Mouse (Mus musculus) layer of hippocampus, adult 8-10 months (tissue): ENCODE measurements around the gene Med12. TPM values are rescaled to one million over a fixed set of nuclear protein-coding genes. Genes with fewer than 3 reads are reported as not detected.
A peak's percentile ranks its signal among the peaks of the same experiment; 100 is the strongest.

Experiments
- DNase-seq, 2 experiments: peaks; one replicate each; pipeline ENCODE4 v3.0.0; 2022; ENCODE audit warnings: low spot score in 2 of 2
- total RNA-seq, 4 experiments: library from RNA; stranded (reverse); gene quantifications; 2 replicates each; pipeline ENCODE4 v1.2.4; 2022

Med12 gene
- total RNA-seq = 10 to 100 TPM; 28.1 to 37.8 (median 33.4) TPM

- peak; percentile 75 to 77 for DNase-seq
Observed at GRCm38 (mm10) chrX:101273875-101274738, at the start of gene Med12. TSS of gene Med12 (plus strand) at chrX:101274030.

- DNase-seq = no peak
Observed at GRCm38 (mm10) chrX:101245011-101245410, 28.8 kb upstream of the Med12 start.

- peak; percentile 82 to 83 for DNase-seq
Observed at GRCm38 (mm10) chrX:101253952-101254729, 19.7 kb upstream of the Med12 start, which contains the start of gene Foxo4. TSS of gene Foxo4 (plus strand) at chrX:101254528.

DNA sequence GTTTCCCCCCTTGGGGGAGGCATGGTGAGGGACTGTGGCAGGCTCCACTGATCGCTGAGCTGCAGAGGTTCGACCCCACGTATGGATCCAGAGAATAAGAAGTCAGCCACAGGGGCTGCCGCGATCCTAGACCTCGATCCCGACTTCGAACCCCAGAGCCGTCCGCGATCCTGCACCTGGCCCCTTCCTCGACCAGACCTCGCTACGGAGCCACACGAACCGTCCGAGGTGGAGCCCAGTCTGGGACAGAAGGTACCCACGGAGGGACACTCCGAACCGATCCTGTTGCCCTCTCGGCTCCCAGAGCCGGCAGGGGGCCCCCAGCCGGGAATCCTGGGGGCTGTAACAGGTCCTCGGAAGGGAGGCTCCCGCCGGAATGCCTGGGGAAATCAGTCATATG, 19.1 kb upstream of the Med12 start:
- DNase-seq = no peak

DNA sequence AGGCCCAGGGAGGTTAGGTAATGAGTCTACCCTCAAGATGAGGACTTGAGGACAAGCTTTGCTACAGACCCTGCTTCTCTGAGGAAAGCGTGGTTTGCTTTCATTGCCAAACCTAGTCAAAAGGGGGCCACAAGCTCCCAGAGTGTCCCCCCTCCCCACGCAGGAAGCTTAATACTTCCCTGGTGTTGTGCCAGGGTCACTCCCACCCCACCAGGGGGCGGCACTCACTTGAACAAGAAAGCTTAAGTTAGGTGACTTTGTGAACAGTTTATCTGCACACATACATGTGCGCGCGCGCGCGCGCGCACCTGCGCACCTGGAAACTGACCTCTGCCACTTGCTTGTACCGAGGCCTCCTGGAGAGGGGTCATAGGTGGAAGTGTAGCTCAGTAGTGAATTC, 17.2 kb upstream of the Med12 start:
- DNase-seq = no peak

DNA sequence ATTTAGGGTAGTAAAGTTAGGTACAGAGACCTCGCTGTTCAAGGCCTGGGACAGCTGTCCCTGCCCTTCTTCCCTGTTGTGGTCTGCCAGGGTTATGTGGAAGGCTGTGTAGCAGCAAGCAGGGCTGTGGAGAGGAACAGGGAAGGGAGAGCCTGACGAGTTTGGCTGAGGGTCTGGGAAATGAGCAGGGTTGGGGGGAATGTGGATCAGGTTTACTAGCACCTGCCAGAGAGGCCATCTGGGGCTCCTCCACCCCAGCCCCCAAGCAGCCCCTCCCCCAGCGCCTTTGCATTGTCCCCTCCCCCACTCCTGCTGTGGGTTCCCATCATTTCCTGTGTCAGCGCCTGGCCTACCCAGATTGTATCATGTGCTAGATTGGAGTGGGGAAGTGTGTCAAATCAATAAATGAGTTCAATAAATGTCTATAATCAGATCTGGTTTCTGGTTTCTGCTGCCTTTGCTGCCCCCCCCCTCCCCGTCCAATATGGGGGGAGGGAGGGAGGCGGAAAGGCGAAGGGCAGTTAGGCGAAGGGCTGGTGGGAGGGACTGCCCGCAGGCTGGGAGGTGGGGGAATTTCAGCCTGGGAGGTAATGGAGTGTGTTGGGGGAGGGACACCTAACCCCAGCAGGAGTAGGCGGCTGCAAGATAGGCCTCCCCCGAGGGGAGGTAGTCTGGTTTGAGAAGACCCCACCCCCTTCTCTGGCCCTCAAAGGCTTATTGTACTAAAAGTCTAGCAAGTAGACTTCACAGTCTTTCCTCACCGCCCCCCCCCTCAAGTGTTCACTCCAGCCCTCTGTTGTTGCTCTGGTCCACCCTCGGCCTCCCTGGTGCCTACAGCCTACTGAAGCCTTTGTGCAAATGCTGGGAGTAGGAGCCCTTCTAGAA, 13.1 kb upstream of the Med12 start:
- no peak for DNase-seq

GRCm38 (mm10) chrX:101263892-101264291, 9.9 kb upstream of the Med12 start, which contains the start of gene Gm614:
TSS of gene Gm614 (minus strand) at chrX:101263992.
- no peak for DNase-seq

- DNase-seq = no peak
Observed at GRCm38 (mm10) chrX:101266631-101267030, 7.2 kb upstream of the Med12 start.

- no peak for DNase-seq
Observed at GRCm38 (mm10) chrX:101268025-101268754, 5.6 kb upstream of the Med12 start, which contains the start of gene Il2rg. TSS of gene Il2rg (minus strand) at chrX:101268255.

GRCm38 (mm10) chrX:101268755-101269124, 5.1 kb upstream of the Med12 start, which contains the start of gene Gm20489:
TSS of gene Gm20489 (minus strand) at chrX:101269023.
- DNase-seq = no peak

DNA sequence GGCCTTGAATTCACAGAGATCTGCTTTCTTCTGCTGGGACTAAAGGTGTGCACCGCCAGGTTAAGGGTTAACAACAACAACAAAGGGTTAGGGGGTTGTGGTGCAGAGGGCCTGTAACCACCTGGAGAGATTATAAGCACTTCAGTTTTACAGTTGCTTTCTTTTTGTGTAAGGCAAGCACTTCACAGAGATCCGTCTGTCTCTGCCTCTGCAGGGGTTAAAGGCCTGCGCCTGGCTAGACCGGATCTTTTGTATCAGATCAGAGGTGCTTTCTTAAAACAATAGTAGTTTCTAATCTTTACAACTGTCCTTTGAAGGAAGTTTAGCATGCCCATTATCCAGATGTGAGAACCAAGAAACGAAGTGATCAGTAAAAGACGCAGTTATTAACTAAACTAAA, 420 bp upstream of the Med12 start:
- no peak for DNase-seq

DNA sequence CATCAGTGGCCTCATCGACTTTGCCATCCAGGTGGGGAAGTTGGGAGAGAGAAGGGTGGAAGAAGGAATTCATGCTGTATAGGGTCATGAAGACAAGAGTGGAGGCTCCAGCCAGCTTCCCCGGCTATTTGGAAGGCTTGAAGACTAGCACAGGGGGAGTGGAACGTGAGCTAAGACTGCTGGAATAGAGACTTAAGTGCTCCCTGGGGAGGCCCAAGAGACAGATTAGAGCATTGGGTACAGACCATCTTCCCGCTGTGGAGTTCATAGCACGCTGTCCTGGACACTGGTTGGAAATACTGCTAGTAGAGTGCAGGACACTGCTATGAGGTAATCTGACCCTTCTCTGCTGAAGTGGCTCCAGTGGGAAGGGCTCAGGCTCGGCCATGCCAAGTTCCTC, 9.0 kb downstream of the Med12 start:
- no peak for DNase-seq

DNA sequence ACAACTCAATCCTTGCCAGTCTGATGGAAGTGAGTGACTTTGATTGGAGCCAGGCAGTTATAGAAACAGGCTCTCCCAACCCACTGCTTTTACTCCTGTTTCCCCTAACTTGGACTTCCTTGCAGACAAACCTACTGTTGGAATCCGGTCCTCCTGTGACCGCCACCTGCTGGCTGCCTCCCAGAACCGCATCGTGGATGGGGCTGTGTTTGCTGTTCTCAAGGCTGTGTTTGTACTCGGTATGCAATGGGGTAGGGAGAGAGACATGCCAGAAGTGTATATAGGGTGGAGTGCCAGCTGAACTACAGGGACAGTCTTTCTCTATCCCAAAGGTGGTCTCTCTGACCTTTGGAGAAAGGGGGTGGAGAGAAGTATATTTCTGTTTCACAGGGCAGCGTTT, 11.7 kb downstream of the Med12 start:
- DNase-seq = no peak

DNA sequence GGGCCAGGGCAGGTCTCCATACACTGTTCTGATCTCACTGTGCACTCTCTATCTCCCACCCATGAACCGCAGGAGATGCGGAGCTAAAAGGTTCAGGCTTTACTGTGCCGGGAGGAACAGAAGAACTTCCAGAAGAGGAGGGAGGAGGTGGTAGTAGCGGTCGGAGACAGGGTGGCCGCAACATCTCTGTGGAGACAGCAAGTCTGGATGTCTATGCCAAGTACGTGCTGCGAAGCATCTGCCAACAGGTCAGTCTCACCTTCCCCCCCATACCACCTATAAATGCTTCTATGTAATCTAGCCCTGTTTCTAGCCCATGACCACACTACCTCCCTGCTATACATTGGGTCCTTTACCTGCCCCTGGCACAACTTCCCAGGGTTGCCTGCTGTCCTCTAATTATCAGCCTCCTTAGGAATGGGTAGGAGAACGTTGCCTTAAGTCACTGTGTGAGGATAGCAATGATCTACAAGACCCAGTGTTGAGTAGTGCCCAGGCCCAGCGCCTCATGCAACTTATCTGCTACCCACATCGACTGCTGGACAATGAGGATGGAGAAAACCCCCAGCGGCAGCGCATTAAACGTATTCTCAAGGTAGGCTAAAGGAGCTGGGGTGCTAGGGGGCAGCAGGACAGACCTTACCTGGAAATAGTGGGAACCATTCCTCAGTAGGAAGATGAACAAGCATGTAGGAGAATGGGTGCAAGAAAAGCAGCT, 12.3 kb downstream of the Med12 start:
- no peak for DNase-seq

DNA sequence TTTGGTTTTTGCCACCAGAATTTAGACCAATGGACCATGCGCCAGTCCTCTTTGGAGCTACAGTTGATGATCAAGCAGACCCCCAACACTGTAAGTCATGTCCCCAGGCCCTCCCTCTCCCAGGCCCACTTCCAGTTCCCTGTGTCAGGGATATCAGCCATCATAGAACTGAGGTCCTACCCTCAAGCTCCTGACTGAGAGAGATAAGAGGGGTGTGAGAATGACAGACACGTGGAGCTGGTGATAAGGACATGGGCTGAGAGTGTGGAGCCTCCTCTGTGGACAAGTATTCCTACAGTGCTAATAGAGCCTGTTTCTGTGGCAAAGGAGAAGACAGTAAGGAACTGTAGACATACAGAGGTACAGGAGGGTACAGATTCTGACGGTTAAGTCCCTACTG, 13.7 kb downstream of the Med12 start:
- no peak for DNase-seq

DNA sequence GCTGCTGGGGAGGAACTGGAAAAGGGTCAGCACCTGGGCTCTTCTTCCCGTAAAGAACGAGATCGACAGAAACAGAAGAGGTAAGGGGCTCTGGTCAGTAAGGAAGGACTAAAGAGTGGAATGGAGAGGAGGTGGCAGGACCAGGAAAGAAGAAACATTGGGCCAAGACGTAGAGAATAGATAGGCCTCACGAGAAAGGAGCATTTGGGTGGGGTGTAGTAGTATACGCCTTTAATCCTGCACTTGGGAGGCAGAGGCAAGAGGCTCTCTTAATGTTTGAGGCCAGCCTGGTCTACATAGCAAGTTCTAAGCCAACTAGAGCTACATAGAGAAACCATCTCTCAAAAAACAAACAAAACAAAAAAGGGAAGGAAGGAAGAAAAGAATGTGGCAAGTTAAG, 14.6 kb downstream of the Med12 start:
- no peak for DNase-seq

DNA sequence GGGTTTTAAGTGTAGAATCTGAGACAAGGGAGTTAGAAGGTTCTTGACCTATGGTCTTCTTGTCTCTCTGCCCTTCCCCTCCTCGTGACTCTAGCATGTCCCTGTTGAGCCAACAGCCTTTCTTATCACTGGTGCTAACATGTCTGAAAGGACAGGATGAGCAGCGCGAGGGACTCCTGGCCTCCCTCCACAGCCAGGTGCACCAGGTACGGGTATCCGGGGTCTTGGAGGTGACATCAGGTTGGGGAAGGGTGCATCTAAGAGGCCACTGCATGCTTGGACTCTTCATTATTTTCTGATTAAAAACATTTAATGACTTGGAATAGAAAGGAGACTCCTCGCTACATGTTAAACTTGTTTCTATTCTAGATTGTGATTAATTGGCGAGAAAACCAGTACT, 15.2 kb downstream of the Med12 start:
- DNase-seq = no peak

DNA sequence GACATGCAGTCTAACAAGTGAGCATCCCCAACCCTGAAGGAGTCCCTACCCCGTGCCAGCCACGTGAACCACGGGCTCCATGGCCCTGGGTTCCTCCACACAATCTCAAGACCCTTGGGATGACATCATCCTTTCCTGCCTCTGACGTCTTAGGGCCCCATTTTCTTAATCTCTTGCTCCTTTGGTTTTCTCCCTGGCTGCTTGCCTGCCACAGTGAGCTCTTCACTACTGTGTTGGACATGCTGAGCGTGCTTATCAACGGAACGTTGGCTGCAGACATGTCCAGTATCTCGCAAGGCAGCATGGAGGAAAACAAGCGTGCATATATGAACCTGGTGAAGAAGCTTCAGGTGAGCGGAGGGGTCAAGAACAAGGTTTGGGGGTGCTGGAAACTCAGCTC, 16.3 kb downstream of the Med12 start:
- no peak for DNase-seq

DNA sequence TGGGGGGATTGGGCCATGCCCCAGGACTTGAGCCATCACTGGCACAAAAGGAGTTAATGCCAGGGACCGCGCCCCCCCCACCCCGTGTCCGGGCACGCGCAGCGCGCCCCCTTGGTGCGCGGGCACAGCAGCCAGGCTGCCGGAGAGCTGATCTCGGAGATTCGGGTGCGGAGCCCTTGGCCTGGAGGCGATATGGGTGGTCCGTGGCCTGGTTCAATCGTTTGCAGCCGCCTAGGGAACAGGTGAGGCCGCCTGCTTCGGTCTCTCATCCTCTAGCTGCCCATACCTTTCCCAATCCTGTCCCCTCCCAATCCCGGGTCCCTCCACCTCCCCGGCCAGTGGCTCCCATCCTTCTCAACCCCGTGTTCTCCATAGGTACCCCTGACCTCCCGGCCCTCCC, 25.2 kb downstream of the Med12 start, which contains the start of gene Nlgn3:
Gene Nlgn3, plus strand, starts transcription at position 114 of the 400 bp plus-strand sequence.
- DNase-seq = peak in 1 of 2 experiments; percentile 39
